Mouse (Mus musculus) stomach, embryonic 16.5 days (tissue): Measurements from ENCODE around the gene Pitpna. TPM values are rescaled to one million over a fixed set of nuclear protein-coding genes. Genes with fewer than 3 reads are reported as not detected.
A peak's percentile ranks its signal among the peaks of the same experiment; 100 is the strongest.
"Not testable (repeated sequence)": the region's sequence is repeated elsewhere in the genome, so short reads cannot be mapped to it uniquely, and the experiment has no call there.

Experiments
- ATAC-seq: fragments of 200-750 bp; cut with Nextera tagmentation; 2 replicates; pipeline ENCODE4 v1.8.0; 2017; ENCODE audit warnings: moderate number of reproducible peaks, moderate TSS enrichment; ENCODE audit not compliant: insufficient read depth, low FRiP score
- H3K27ac ChIP-seq: fragments of 300-500 bp; sonication (generic); 2 replicates; pipeline ENCODE4 v1.5.1; 2014; ENCODE audit warnings: low read length
- H3K27me3 ChIP-seq: fragments of 300-500 bp; sonication (generic); 2 replicates; pipeline ENCODE4 v1.6.1; 2014; ENCODE audit warnings: low read length, control low read depth, mixed read lengths; ENCODE audit not compliant: control insufficient read depth, insufficient read depth
- H3K36me3 ChIP-seq: fragments of 300-500 bp; sonication (generic); 2 replicates; pipeline ENCODE4 v1.6.1; 2014; ENCODE audit warnings: low read length; ENCODE audit not compliant: control insufficient read depth, insufficient read depth
- H3K4me1 ChIP-seq: fragments of 300-500 bp; sonication (generic); 2 replicates; pipeline ENCODE4 v1.6.1; 2014; ENCODE audit warnings: low read length, control low read depth, mixed read lengths; ENCODE audit not compliant: control insufficient read depth, insufficient read depth
- H3K4me2 ChIP-seq: fragments of 300-500 bp; sonication (generic); 2 replicates; pipeline ENCODE4 v1.6.1; 2014; ENCODE audit warnings: low read depth, low read length, mixed read lengths
- H3K4me3 ChIP-seq: fragments of 300-500 bp; sonication (generic); replicated peaks from 2 replicates; pipeline ENCODE4 v1.5.1; 2014; ENCODE audit warnings: mild to moderate bottlenecking, low read length
- H3K9ac ChIP-seq: fragments of 300-500 bp; sonication (generic); 2 replicates; pipeline ENCODE4 v1.6.1; 2014; ENCODE audit warnings: low read length
- H3K9me3 ChIP-seq: fragments of 300-500 bp; sonication (generic); replicated peaks from 2 replicates; pipeline ENCODE4 v1.6.1; 2016; ENCODE audit warnings: low read length, control low read depth; ENCODE audit not compliant: control insufficient read depth
- WGBS: fragments of 180-500 bp; shearing (Covaris S2); extraction: QIAGEN DNeasy Blood & Tissue Kit; methylation state at CpG from one replicate; pipeline ENCODE4 v1.1.7; 2014; 5-methylcytosine and 5-hydroxymethylcytosine counted together
- polyA plus RNA-seq: library from polyadenylated mRNA; unstranded; fragments of >200 nt; fragmentation: Nextera tagmentation; extraction: Ambion mirVana; gene quantifications from 2 replicates; pipeline ENCODE4 v1.2.1, GENCODE M21; 2015

Gene Pitpna
- polyA plus RNA-seq, 1 experiment from 2014 or later: 63.1 TPM

DNA sequence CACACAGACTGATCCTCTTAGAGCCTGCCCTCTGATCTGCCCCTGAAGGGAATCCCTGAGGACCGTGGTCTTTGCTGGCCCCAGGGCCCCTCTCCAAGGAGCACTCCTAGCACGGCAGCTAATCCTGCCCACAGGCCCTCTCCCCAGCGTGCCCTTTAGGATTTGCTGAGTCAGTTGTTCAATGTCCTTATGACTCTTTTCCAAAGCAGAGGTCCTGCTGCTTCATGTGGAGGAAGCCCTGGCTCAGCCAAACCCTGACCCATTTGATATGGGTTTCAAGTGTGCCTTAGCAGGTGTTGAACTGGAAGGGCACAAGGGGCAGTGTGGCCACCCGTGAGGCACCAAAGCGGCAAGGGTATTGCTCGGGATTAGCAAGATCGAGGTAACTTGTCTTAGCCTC, 7.9 kb downstream of the Pitpna start:
- no peak for ATAC-seq

GRCm38 (mm10) chr11:75596726-75597255, 8.9 kb downstream of the Pitpna start:
- Histone ChIP-seq H3K27ac (no peak overlapping the region), H3K9me3 (no peaks in the 10 kb centered on the region), H3K4me3 (no peak overlapping the region), H3K9ac (no peak overlapping the region), H3K4me1 (peaks cover 10% of the 10 kb centered on the region), H3K4me2 (no peak overlapping the region), H3K27me3 (no peaks in the 10 kb centered on the region), H3K36me3 (peaks cover 17% of the 10 kb centered on the region)
- 89% methylated on average over 3 of the region's 3 CpGs for WGBS
- ATAC-seq: no peak

More for the DNA sequence above, 7.9 kb downstream of the Pitpna start:
- Histone ChIP-seq H3K9ac (no peak overlapping the region), H3K4me3 (no peak overlapping the region), H3K27me3 (no peaks in the 10 kb centered on the region), H3K4me1 (peaks cover 10% of the 10 kb centered on the region), H3K27ac (peak overlapping the region; percentile 19; the same call in 1 of the 2 replicates), H3K4me2 (no peak overlapping the region), H3K36me3 (peaks cover 10% of the 10 kb centered on the region), H3K9me3 (no peaks in the 10 kb centered on the region)
- WGBS: 77% methylated on average over 7 of the region's 7 CpGs

DNA sequence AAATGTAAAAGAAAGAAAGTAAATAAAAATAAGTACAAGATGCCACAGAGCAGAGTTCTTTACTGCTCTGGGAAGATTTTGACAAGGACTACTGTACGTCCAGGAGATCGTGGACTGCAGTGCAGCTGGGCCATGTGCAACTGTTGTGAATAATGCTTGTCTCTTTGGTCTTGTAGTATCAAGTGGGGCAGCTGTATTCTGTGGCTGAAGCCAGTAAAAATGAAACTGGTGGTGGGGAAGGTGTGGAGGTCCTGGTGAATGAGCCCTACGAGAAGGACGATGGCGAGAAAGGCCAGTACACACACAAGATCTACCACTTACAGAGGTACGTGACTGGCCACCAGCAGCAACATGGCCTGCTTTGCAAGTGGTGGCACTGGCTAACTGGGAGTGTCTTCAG, 10.1 kb downstream of the Pitpna start:
- Histone ChIP-seq H3K9ac (no peak overlapping the region), H3K4me1 (peaks cover 10% of the 10 kb centered on the region), H3K9me3 (no peaks in the 10 kb centered on the region), H3K27ac (peak overlapping the region; percentile 69), H3K36me3 (peaks cover 17% of the 10 kb centered on the region), H3K4me2 (no peak overlapping the region), H3K27me3 (no peaks in the 10 kb centered on the region), H3K4me3 (no peak overlapping the region)
- WGBS: 82% methylated on average over 6 of the region's 6 CpGs
- no peak for ATAC-seq

- H3K4me3 ChIP-seq, H3K4me1 ChIP-seq, H3K4me2 ChIP-seq, ATAC-seq, H3K27me3 ChIP-seq, H3K9ac ChIP-seq, H3K9me3 ChIP-seq, H3K27ac ChIP-seq: not testable (repeated sequence)
- peaks cover 28% of the 10 kb centered on the region for H3K36me3 ChIP-seq
- 95% methylated on average over 16 of the region's 17 CpGs for WGBS
These were observed 11.9 kb downstream of the Pitpna start for GRCm38 (mm10) chr11:75599802-75600201.

- no peak overlapping the region for H3K9ac ChIP-seq
- ATAC-seq: no peak; the same call in 1 of the 2 replicates
- 88% methylated on average over 5 of the region's 5 CpGs for WGBS
- H3K27me3 ChIP-seq: no peaks in the 10 kb centered on the region
- no peak overlapping the region for H3K4me3 ChIP-seq
- peak overlapping the region; percentile 6; the same call in 1 of the 2 replicates for H3K27ac ChIP-seq
- H3K36me3 ChIP-seq: peaks cover 27% of the 10 kb centered on the region
- H3K9me3 ChIP-seq: no peaks in the 10 kb centered on the region
- H3K4me1 ChIP-seq: no peaks in the 10 kb centered on the region
- no peak overlapping the region for H3K4me2 ChIP-seq
These were observed 16.9 kb downstream of the Pitpna start for GRCm38 (mm10) chr11:75604826-75605225.

- peak; percentile 74; the same call in 1 of the 2 replicates for ATAC-seq
- peak overlapping the region; percentile 6; the same call in 1 of the 2 replicates for H3K27ac ChIP-seq
- no peaks in the 10 kb centered on the region for H3K27me3 ChIP-seq
- no peaks in the 10 kb centered on the region for H3K4me1 ChIP-seq
- no peak overlapping the region for H3K4me2 ChIP-seq
- WGBS: 29% methylated on average over 1 of the region's 1 CpGs
- no peaks in the 10 kb centered on the region for H3K9me3 ChIP-seq
- no peak overlapping the region for H3K9ac ChIP-seq
- H3K4me3 ChIP-seq: no peak overlapping the region
- H3K36me3 ChIP-seq: peaks cover 26% of the 10 kb centered on the region
These were observed 17.4 kb downstream of the Pitpna start for GRCm38 (mm10) chr11:75605318-75605717.

DNA sequence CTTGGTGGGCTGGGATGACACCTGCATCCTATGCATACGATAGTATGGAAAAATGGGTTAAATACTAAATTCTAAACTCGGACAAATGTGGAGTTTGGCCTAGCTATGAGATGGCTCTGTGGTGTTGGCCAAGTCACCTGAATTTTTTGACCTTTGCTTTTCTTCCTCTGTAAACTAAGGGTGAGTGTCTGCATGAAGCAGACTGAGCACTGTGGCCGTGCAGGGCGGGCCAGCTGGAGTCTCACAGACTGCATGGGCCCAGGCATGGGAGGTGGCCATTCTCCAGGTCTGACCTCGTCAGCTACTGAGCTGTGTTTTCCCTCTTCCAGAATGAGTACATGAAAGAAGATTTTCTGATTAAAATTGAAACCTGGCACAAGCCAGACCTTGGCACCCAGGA, 20.9 kb downstream of the Pitpna start:
- H3K9ac ChIP-seq: no peak overlapping the region
- H3K36me3 ChIP-seq: peaks cover 16% of the 10 kb centered on the region; the same call in 1 of the 2 replicates
- H3K4me3 ChIP-seq: no peak overlapping the region
- H3K27me3 ChIP-seq: no peaks in the 10 kb centered on the region
- H3K27ac ChIP-seq: no peak overlapping the region
- no peaks in the 10 kb centered on the region for H3K4me1 ChIP-seq
- no peak overlapping the region for H3K4me2 ChIP-seq
- no peaks in the 10 kb centered on the region for H3K9me3 ChIP-seq
- ATAC-seq: no peak
- WGBS: 85% methylated on average over 5 of the region's 5 CpGs

- no peak overlapping the region for H3K4me3 ChIP-seq
- 85% methylated on average over 2 of the region's 2 CpGs for WGBS
- no peak overlapping the region for H3K27ac ChIP-seq
- H3K9ac ChIP-seq: no peak overlapping the region
- ATAC-seq: no peak
- H3K4me1 ChIP-seq: no peaks in the 10 kb centered on the region
- no peaks in the 10 kb centered on the region for H3K27me3 ChIP-seq
- no peak overlapping the region for H3K4me2 ChIP-seq
- H3K36me3 ChIP-seq: peaks cover 6% of the 10 kb centered on the region; the same call in 1 of the 2 replicates
- no peaks in the 10 kb centered on the region for H3K9me3 ChIP-seq
These were observed 22.1 kb downstream of the Pitpna start for GRCm38 (mm10) chr11:75610021-75610420.

DNA sequence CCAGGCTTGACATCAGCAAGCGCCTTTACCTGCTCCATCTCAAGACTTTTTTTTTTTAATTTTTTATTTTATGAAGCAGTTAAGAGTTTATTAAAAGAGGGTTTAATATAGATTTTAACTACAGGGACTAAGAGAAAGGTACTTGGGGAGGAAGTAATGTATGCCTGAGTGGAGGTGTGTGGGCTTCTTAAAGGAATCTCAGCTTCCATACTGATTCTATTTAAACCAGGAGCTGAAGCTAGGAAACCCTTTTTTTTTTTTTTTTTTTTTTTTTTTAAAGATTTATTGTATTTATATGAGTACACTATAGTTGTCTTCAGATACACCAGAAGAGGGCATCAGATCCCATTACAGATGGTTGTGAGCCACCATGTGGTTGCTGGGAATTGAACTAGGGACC, 26.9 kb downstream of the Pitpna start:
- H3K9me3 ChIP-seq: no peaks in the 10 kb centered on the region
- peaks cover 14% of the 10 kb centered on the region for H3K36me3 ChIP-seq
- ATAC-seq: no peak
- H3K4me1 ChIP-seq: no peaks in the 10 kb centered on the region
- H3K27me3 ChIP-seq: no peaks in the 10 kb centered on the region
- H3K4me2 ChIP-seq: no peak overlapping the region
- no peak overlapping the region for H3K4me3 ChIP-seq
- H3K27ac ChIP-seq: no peak overlapping the region
- no peak overlapping the region for H3K9ac ChIP-seq
- WGBS: 97% methylated on average over 1 of the region's 1 CpGs
